Comparison of ENCODE assay signal across 14 mouse cellular contexts in the genomic region with DNA sequence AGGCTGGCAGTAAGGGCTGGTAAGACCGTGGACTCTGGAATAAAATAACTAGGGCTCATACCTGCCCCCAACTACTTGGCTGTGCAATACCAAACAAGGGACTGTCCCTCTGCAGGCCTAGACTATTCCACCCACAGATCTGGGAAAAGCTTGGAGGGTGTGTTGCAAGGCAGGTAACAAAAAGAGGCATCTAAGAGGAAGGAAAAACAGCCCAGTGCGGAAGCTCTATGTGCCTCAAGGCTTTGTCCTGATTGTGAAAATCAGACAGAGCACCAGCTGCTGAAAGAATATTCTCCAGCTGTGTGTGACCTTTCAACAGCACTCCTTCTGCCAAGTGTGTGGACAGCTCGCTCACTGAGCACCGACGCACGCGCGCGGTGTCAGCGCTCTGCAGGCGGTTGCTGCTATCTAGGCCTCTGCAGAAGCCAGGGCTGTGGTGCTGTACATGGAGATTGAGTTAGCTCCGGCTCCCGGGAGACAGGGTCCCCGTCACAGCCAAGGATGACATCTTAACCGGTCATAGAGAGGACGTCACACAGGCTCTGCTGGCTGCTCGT. TPM values are rescaled to one million over a fixed set of nuclear protein-coding genes. Genes with fewer than 3 reads are reported as not detected.
DNase-seq lines count a peak whose midpoint lies in the region; ATAC-seq lines count a peak whose summit lies in the region.
"Had no signal": no experiment of that assay in that cellular context is flagged by ENCODE, and none has a peak within 500 bp of the region (broad histone marks: within the 10 kb centered on the region; RNA-seq: fewer than 3 reads in every experiment).

No protein-coding gene starts in this region.

- H3K4me3 ChIP-seq in hindbrain, embryonic 13.5 days, result no peak overlapping the region
- no peak overlapping the region for H3K4me3 ChIP-seq in hindbrain, embryonic 12.5 days
- H3K4me3 ChIP-seq: limb, embryonic 13.5 days had no signal

- peak overlapping the region; percentile 30; the same call in 1 of the 2 replicates for H3K27ac ChIP-seq in hindbrain, embryonic 13.5 days
- H3K27ac ChIP-seq in hindbrain, embryonic 12.5 days, result no peak overlapping the region
- H3K27ac ChIP-seq: limb, embryonic 13.5 days had no signal

- peak; percentile 44 for DNase-seq in brain, adult 2 months (ENCODE audit: low read depth, low spot score)
- DNase-seq in heart, adult 9 months (ENCODE audit: low spot score in 2 of 2), result peak; percentile 61 to 73
- peak; percentile 45 for DNase-seq in heart, postnatal 25 days (ENCODE audit: low spot score)
- DNase-seq in cerebellum, adult 9-11 months, result no peak
- no peak for DNase-seq in cerebellum, postnatal 25 days
- no peak for DNase-seq in thymus, postnatal 14 days
- DNase-seq: cerebellum, adult 9-10 months; kidney, postnatal 14 days; thymus, postnatal 36 days had no signal

- intact Hi-C loops in heart, postnatal 25 days (cut with DNase I), result no loop called here

- no peaks in the 10 kb centered on the region for H3K27me3 ChIP-seq in hindbrain, embryonic 13.5 days
- H3K27me3 ChIP-seq in hindbrain, embryonic 12.5 days, result no peaks in the 10 kb centered on the region
- H3K27me3 ChIP-seq: limb, embryonic 13.5 days had no signal

- H3K9ac ChIP-seq in hindbrain, embryonic 13.5 days, result no peak overlapping the region
- H3K9ac ChIP-seq in hindbrain, embryonic 12.5 days, result no peak overlapping the region
- H3K9ac ChIP-seq: limb, embryonic 13.5 days had no signal

- no peaks in the 10 kb centered on the region for H3K9me3 ChIP-seq in hindbrain, embryonic 13.5 days
- no peaks in the 10 kb centered on the region for H3K9me3 ChIP-seq in hindbrain, embryonic 12.5 days (replicated peaks)
- H3K9me3 ChIP-seq: G1E; limb, embryonic 13.5 days had no signal

- no peak overlapping the region for H3K4me2 ChIP-seq in hindbrain, embryonic 13.5 days
- H3K4me2 ChIP-seq in hindbrain, embryonic 12.5 days (replicated peaks), result no peak overlapping the region
- H3K4me2 ChIP-seq: limb, embryonic 13.5 days had no signal

- WGBS in hindbrain, embryonic 13.5 days, result 87% methylated on average over 17 of the region's 17 CpGs
- WGBS in hindbrain, embryonic 12.5 days, result 80% methylated on average over 17 of the region's 17 CpGs

- no peak for ATAC-seq in hindbrain, embryonic 13.5 days (ENCODE audit: low FRiP score)
- ATAC-seq in hindbrain, embryonic 12.5 days (ENCODE audit: low FRiP score), result no peak

- peaks cover 15% of the 10 kb centered on the region for H3K36me3 ChIP-seq in hindbrain, embryonic 13.5 days
- H3K36me3 ChIP-seq in hindbrain, embryonic 12.5 days, result peaks cover 11% of the 10 kb centered on the region; the same call in 1 of the 2 replicates

- H3K4me1 ChIP-seq in hindbrain, embryonic 13.5 days (replicated peaks), result peaks cover 19% of the 10 kb centered on the region
- peaks cover 9% of the 10 kb centered on the region; the same call in 1 of the 2 replicates for H3K4me1 ChIP-seq in hindbrain, embryonic 12.5 days

RNA-seq across cellular contexts. Expression of gene Rcan1, which starts 19.1 kb away (rescaled TPM):
- polyA plus RNA-seq in hindbrain, embryonic 13.5 days (2015; fragmentation: Nextera tagmentation; extraction: Ambion mirVana), result 56.5 and 56.6 TPM in 2 replicates
- 44.5 and 47.2 TPM in 2 replicates for polyA plus RNA-seq in hindbrain, embryonic 12.5 days (2016; fragmentation: Nextera tagmentation; extraction: Ambion mirVana)
- 10 to 100 TPM; 48.8 to 97.8 TPM for total RNA-seq in heart, postnatal 25 days (2021)

RNA-seq across cellular contexts. Expression of gene Clic6, which starts 33.9 kb away (rescaled TPM):
- polyA plus RNA-seq in hindbrain, embryonic 13.5 days (2015; fragmentation: Nextera tagmentation; extraction: Ambion mirVana), result 4.8 and 11.5 TPM in 2 replicates
- 13.2 and 15.3 TPM in 2 replicates for polyA plus RNA-seq in hindbrain, embryonic 12.5 days (2016; fragmentation: Nextera tagmentation; extraction: Ambion mirVana)
- under 1 TPM; 0.11 to 0.21 TPM for total RNA-seq in heart, postnatal 25 days (2021)
- total RNA-seq: megakaryocyte, adult 5-6 weeks had no signal

Comparison
In these comparisons a context has a peak if more than half of its experiments do, and no peak if none do; other contexts are left out.
1. DNase-seq: peak in brain, adult 2 months (single experiment), heart, adult 9 months (2 of 2) and heart, postnatal 25 days (single experiment); none in cerebellum, adult 9-11 months (single experiment), cerebellum, postnatal 25 days (0 of 2) and thymus, postnatal 14 days (single experiment).